Mouse (Mus musculus) lung, embryonic 16.5 days (tissue): ENCODE results near the gene Pcsk4. TPM values are rescaled to one million over a fixed set of nuclear protein-coding genes. Genes with fewer than 3 reads are reported as not detected.
A peak's percentile ranks its signal among the peaks of the same experiment; 100 is the strongest.

Experiments
- ATAC-seq: fragments of 200-750 bp; cut with Nextera tagmentation; 2 replicates; pipeline ENCODE4 v1.8.0; 2017; ENCODE audit warnings: low read depth, mild to moderate bottlenecking, moderate library complexity
- H3K27ac ChIP-seq: fragments of 300-500 bp; sonication (generic); 2 replicates; pipeline ENCODE4 v1.5.1; 2014; ENCODE audit warnings: mild to moderate bottlenecking, control low read depth, low read length
- H3K27me3 ChIP-seq: fragments of 300-500 bp; sonication (generic); 2 replicates; pipeline ENCODE4 v1.6.1; 2014; ENCODE audit warnings: low read depth, low read length, mixed read lengths; ENCODE audit not compliant: control insufficient read depth, insufficient read depth
- H3K36me3 ChIP-seq: fragments of 300-500 bp; sonication (generic); 2 replicates; pipeline ENCODE4 v1.6.1; 2014; ENCODE audit warnings: low read length; ENCODE audit not compliant: control insufficient read depth, insufficient read depth
- H3K4me1 ChIP-seq: fragments of 300-500 bp; sonication (generic); replicated peaks from 2 replicates; pipeline ENCODE4 v1.6.1; 2014; ENCODE audit warnings: low read length, mixed read lengths; ENCODE audit not compliant: control insufficient read depth, insufficient read depth
- H3K4me2 ChIP-seq: fragments of 300-500 bp; sonication (generic); 2 replicates; pipeline ENCODE4 v1.6.1; 2014; ENCODE audit warnings: low read depth, low read length, control low read depth
- H3K4me3 ChIP-seq: fragments of 300-500 bp; sonication (generic); 2 replicates; pipeline ENCODE4 v1.5.1; 2014; ENCODE audit warnings: mild to moderate bottlenecking, low read length, control low read depth
- H3K9ac ChIP-seq: fragments of 300-500 bp; sonication (generic); 2 replicates; pipeline ENCODE4 v1.6.1; 2014; ENCODE audit warnings: low read length, control low read depth
- H3K9me3 ChIP-seq: fragments of 300-500 bp; sonication (generic); 2 replicates; pipeline ENCODE4 v1.6.1; 2016; ENCODE audit warnings: low read length; ENCODE audit not compliant: control insufficient read depth
- WGBS: fragments of 180-500 bp; shearing (Covaris S2); extraction: QIAGEN DNeasy Blood & Tissue Kit; methylation state at CpG from one replicate; pipeline ENCODE4 v1.1.7; 2014; 5-methylcytosine and 5-hydroxymethylcytosine counted together
- polyA plus RNA-seq: library from polyadenylated mRNA; unstranded; fragments of >200 nt; fragmentation: Nextera tagmentation; extraction: Ambion mirVana; gene quantifications from 2 replicates; pipeline ENCODE4 v1.2.1, GENCODE M21; 2015

The Pcsk4 gene
- polyA plus RNA-seq, 1 experiment from 2014 or later: 4.2 TPM

DNA sequence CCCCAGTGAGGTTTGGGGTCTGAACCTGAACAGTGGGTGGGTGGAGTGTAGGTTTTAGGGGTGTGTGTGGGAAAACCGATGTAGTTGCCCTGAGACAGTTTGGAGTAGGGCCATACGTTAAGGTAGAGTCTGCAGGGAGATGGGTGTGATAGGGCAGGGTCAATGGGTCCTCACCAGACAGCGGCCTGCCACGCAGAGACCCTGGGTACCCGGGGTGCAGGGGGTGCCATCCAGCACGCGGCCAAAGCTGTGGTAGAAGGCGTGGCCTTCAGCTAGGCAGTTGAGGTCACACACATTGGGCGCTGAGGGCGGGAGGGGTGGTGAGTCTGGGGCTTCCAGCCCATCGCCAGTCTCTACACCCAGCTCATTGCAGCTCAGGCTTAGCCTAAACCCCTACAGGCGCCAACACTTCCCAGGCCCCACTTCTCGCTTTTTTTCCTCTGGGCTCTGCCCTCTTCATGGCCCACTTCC is 14.2 kb upstream of the Pcsk4 start:
- Histone ChIP-seq H3K4me1 (peaks cover 42% of the 10 kb centered on the region), H3K36me3 (no peaks in the 10 kb centered on the region), H3K27me3 (peaks cover 66% of the 10 kb centered on the region), H3K4me3 (peak overlapping the region; percentile 40), H3K4me2 (peak overlapping the region; percentile 55), H3K9ac (peak overlapping the region; percentile 54), H3K9me3 (no peaks in the 10 kb centered on the region), H3K27ac (peak overlapping the region; percentile 48; the same call in 1 of the 2 replicates)
- WGBS: 30% methylated on average over 13 of the region's 13 CpGs
- ATAC-seq: peak; percentile 7

DNA sequence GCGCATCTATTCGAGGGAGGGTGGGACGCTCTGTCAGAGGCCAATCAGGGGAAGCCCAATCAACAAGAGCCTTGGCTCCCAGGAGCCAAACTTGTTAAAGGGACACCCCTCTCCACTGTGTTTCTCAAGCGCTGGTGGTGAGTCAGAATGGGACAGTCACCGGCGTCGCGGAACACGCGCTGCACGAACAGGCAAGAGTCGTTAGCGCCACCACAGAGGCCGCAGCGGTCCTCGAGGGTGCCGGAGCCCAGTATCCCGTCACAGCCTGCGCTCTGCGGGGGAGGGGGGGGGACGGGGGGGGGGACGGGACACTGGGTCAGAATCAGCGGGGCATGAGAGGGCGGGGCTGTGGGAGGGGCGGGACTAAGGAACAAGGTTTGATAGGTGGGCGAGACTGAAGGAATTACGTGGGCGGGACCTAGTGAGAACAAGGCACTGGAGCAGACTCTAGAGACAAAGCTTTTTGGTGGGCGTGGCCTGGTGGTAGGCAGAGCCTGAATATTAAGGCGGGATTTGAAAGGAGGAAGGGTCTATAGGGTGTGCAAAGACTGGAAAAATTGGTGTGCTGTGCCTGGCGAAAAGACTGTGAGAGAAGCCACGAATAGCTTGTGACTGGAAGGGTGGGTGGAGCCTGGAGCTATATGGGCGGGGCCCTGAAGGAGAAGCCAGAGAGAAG is 13.6 kb upstream of the Pcsk4 start:
- peaks cover 36% of the 10 kb centered on the region for H3K4me1 ChIP-seq
- WGBS: under 1% methylated on average over 30 of the region's 33 CpGs
- peak; percentile 83 for ATAC-seq

DNA sequence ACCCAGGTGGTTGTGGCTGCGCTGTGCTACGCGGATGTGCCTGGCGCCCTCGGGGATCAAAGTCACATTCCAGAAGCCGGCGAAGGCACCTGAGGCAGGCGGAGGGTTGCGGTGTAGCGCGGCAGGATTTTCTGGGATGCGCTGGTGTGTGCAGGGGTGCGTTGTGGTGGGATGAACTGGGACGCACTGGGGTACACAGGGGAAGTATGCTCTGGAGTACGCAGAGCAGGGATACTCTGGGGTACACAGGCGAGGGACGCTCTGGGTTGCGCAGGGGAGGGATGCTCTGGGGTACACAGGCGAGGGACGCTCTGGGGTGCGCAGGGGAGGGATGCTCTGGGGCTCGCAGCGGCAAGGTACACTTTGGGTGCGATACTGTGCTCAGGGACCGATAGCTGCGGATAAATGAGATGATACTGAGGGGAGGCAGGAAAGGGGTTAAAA is 13.0 kb upstream of the Pcsk4 start:
- H3K9me3 ChIP-seq: no peaks in the 10 kb centered on the region
- no peak for ATAC-seq
- no peak overlapping the region for H3K9ac ChIP-seq
- WGBS: 2% methylated on average over 26 of the region's 26 CpGs
- H3K4me3 ChIP-seq: peak overlapping the region; percentile 40
- no peak overlapping the region for H3K27ac ChIP-seq
- H3K27me3 ChIP-seq: peaks cover 54% of the 10 kb centered on the region
- no peaks in the 10 kb centered on the region for H3K36me3 ChIP-seq
- H3K4me1 ChIP-seq: peaks cover 30% of the 10 kb centered on the region
- H3K4me2 ChIP-seq: peak overlapping the region; percentile 55

More for the DNA sequence above, 13.6 kb upstream of the Pcsk4 start:
- H3K9me3 ChIP-seq: no peaks in the 10 kb centered on the region
- peak overlapping the region; percentile 40 for H3K4me3 ChIP-seq
- H3K9ac ChIP-seq: peak overlapping the region; percentile 54
- H3K27ac ChIP-seq: 0 out of 2 replicates have a peak overlapping the region, but pooled peaks have one; percentile 48
- H3K4me2 ChIP-seq: peak overlapping the region; percentile 55
- H3K27me3 ChIP-seq: peaks cover 60% of the 10 kb centered on the region
- H3K36me3 ChIP-seq: no peaks in the 10 kb centered on the region

DNA sequence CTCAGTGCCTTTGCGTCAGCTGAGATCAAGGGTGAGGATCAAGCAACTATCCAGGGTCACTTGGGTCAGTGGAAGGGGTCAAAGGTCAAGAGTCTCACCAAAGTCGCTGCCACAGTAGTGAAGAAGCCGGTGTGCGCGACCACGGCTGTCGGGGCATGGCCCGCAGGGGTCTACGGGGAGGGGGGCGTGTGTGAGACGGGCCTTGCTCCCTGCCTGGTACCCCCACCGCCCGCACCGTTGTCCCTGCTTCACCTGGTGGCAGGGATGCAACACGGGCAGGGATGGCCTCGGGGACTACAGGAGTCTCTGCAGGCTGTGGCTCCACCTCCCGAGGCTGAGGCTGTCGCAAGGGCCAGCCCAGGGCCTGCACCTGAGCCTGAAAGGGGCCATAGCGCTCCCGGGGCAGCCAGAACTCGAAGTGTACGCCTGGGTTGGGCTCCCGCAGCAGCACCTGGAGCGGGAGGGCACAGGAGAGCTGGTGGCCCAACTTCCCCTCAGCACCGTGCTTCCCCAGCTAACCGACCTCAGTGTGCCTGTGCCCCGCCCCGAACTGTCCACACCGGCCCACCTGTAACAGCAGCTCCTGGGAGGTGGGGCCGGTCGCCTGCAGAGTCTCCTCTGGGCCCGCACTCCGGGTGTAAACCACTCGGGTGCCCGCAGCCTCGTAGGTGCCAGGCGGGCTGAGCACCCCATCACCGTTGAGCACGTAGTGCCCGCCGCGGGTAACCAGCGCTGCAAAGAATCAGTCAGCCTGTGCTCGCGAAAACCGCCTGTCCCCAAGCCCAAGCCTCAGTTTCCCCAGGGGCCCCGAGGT is 12.4 kb upstream of the Pcsk4 start:
- WGBS: 4% methylated on average over 47 of the region's 47 CpGs
- ATAC-seq: no peak
- H3K9ac ChIP-seq: no peak overlapping the region

DNA sequence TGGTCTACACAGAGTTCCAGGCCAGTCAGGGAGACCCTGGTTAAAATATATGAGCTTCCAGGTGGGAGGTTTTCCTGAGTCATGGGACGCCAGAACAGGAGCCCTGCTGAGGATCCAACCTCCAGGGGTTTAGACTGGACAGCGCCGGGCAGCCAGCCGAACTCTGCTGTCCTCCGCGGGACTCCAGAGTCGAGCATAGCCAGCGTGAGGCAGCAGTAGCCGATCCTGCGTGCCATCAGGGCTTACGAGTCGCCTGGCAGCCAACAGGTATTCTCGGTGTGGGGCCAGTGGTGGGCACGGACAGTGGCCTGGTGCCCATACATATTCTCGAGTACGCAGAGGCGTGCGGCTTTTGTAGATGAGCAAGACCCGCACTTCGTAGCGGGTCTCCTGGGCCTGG is 11.7 kb upstream of the Pcsk4 start:
- Histone ChIP-seq H3K4me2 (no peak overlapping the region), H3K27ac (no peak overlapping the region), H3K4me3 (no peak overlapping the region), H3K9me3 (no peaks in the 10 kb centered on the region), H3K27me3 (peaks cover 46% of the 10 kb centered on the region), H3K4me1 (peaks cover 29% of the 10 kb centered on the region), H3K9ac (no peak overlapping the region), H3K36me3 (no peaks in the 10 kb centered on the region)
- no peak for ATAC-seq
- WGBS: 16% methylated on average over 21 of the region's 21 CpGs

More for the DNA sequence above, 12.4 kb upstream of the Pcsk4 start:
- H3K9me3 ChIP-seq: no peaks in the 10 kb centered on the region
- no peaks in the 10 kb centered on the region for H3K36me3 ChIP-seq
- peak overlapping the region; percentile 55; the same call in 1 of the 2 replicates for H3K4me2 ChIP-seq
- peak overlapping the region; percentile 40 for H3K4me3 ChIP-seq
- H3K27me3 ChIP-seq: peaks cover 49% of the 10 kb centered on the region
- peaks cover 29% of the 10 kb centered on the region for H3K4me1 ChIP-seq
- no peak overlapping the region for H3K27ac ChIP-seq

DNA sequence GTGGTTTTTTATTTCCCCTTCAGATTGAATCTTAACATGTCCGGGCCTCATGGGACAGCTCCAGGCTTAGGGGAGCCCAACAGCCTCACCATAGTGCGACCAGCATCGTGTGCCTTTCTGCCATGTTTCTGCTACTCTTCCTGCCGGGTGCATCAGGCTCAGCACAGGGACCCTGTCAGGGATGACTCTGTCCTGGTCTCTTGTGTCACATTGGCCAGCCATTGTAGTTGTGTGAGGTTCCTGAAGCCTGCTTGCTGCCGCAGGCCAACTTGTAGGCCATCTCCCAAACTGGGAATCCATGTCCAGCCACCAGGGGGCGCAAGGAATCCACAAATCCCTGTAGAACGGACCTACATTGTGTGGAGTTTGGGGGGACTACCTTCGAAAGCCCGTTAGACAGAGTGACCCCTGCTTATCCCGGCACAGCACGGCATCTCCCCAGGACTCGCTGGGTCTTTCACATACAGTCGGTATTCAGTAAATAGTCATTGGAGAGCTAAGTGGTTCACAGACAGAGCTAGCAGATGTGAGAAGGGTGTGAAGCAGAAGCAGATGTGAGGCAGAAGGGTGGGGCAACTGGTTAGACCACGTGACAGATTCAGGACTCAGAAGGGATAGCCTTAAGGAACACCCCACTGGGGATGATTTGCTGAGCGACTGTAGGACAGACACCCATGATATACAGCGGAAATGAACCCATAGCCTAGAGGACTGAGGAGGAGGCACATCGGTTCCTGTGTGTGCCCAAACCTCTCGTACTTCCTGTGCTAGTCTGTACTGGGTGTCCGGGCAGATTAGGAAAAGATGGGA is 10.8 kb upstream of the Pcsk4 start:
- peaks cover 27% of the 10 kb centered on the region for H3K4me1 ChIP-seq
- H3K9me3 ChIP-seq: no peaks in the 10 kb centered on the region
- no peak overlapping the region for H3K27ac ChIP-seq
- peaks cover 41% of the 10 kb centered on the region for H3K27me3 ChIP-seq
- H3K9ac ChIP-seq: no peak overlapping the region
- no peak overlapping the region for H3K4me3 ChIP-seq
- H3K4me2 ChIP-seq: no peak overlapping the region
- 21% methylated on average over 19 of the region's 19 CpGs for WGBS
- ATAC-seq: no peak
- no peaks in the 10 kb centered on the region for H3K36me3 ChIP-seq

DNA sequence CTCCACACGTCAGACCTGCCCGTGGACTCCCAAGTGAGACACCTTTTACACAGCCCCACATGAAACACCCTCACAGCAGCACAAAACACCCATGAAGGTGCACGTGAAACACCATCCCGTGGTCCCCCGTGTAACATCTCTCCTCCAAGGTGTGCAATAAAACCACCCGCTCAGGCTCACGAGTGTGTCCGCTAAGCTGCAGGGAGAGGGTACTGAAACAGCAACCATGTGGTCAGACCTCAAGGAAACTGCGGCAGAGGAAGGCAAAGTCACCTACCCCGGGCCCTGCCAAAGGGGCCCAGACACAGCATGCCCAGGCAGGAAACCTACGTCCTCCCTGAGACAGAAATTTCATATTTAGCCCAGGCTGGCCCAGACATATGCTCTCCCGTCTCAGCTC is 7.0 kb upstream of the Pcsk4 start:
- no peak for ATAC-seq
- no peak overlapping the region for H3K4me2 ChIP-seq
- H3K36me3 ChIP-seq: no peaks in the 10 kb centered on the region
- no peak overlapping the region for H3K27ac ChIP-seq
- H3K4me1 ChIP-seq: peaks cover 4% of the 10 kb centered on the region; the same call in 1 of the 2 replicates
- H3K9ac ChIP-seq: no peak overlapping the region
- no peak overlapping the region for H3K4me3 ChIP-seq
- H3K27me3 ChIP-seq: peaks cover 12% of the 10 kb centered on the region
- H3K9me3 ChIP-seq: no peaks in the 10 kb centered on the region
- WGBS: 82% methylated on average over 12 of the region's 12 CpGs

DNA sequence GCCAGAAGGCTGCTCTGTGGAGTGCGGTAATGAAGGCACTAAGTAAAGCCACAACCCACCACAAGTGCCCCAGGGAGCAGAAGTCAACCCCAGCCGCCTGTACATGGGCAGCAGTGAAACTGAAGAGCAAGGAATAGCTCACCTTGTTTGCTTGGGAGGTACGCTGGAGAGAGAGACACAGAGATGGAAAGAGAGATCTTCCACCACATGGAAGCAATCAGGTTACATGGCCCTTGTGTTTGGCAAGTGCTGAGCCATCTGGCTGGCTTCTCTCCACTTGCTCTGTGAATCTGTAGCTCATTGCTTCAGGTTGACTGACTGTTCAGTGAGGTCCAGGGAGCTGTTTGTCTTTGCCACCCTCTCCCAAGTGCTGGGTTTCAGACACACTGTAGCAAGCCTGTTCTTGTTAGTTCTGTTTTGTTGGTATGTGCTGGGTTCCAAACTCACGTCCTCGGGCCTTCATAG is 3.3 kb upstream of the Pcsk4 start:
- Histone ChIP-seq H3K36me3 (no peaks in the 10 kb centered on the region), H3K27me3 (no peaks in the 10 kb centered on the region; the same call in 1 of the 2 replicates), H3K27ac (no peak overlapping the region), H3K9me3 (no peaks in the 10 kb centered on the region), H3K4me1 (peaks cover 15% of the 10 kb centered on the region), H3K4me3 (no peak overlapping the region), H3K9ac (no peak overlapping the region), H3K4me2 (no peak overlapping the region)
- no peak for ATAC-seq
- 71% methylated on average over 5 of the region's 5 CpGs for WGBS
